Mouse (Mus musculus): Measurements from ENCODE around the gene Pde4b. TPM values are rescaled to one million over a fixed set of nuclear protein-coding genes. Genes with fewer than 3 reads are reported as not detected.

Pde4b gene
- polyA plus RNA-seq, 1 experiment from 2014 or later = 44.5 TPM

- Histone ChIP-seq H3K4me3 (ENCODE audit: low read depth, low read length) (no peak overlapping the region), H3K9ac (replicated peaks; ENCODE audit: low read depth) (no peak overlapping the region), H3K4me2 (replicated peaks; ENCODE audit: low read depth, low read length) (no peak overlapping the region), H3K27ac (ENCODE audit: low read length) (no peak overlapping the region), H3K27me3 (replicated peaks; ENCODE audit: insufficient read depth, low read length) (no peaks in the 10 kb centered on the region), H3K9me3 (ENCODE audit: low read length) (no peaks in the 10 kb centered on the region), H3K4me1 (ENCODE audit: insufficient read depth, low read depth, low read length) (no peaks in the 10 kb centered on the region), H3K36me3 (ENCODE audit: insufficient read depth, low read length) (no peaks in the 10 kb centered on the region)
- TF ChIP-seq EP300 (IDR thresholded peaks at IDR 0.05) (no peak), CTCF (IDR thresholded peaks at IDR 0.05) (no peak)
- DNase-seq (ENCODE audit: low spot score) (no peak), ATAC-seq (no peak)
- WGBS = 71% methylated on average over 2 of the region's 2 CpGs
These were observed 228.7 kb downstream of the Pde4b start for GRCm38 (mm10) chr4:102316011-102316410.

DNA sequence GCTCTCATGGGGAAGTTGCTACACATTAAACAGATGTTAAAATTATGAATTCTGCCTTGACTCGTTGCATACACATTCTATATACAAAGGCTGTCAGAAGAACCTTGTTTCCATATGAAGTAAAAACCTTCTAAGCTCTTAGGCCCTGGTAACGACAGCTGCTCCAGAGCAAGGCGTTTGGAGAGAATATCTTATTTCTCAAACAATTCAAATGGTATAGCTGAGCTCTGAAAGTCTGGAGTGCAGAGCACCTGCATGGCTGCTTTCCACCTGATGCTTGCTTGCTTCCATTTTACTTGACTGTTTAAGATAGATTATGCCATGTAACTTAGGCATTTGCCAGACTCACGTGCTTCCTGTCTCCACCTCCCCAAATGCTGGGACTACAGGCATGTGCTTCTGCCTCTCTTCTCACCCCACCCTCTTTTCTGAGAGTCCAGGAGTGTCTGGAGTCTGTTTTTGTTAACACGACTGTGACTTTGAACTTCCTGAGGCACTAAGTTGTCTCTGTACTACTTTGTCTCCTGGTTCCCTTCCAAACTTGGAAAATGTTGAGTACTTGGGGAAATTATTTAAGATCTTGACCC lies 229.4 kb downstream of the Pde4b start:
- H3K27ac ChIP-seq (ENCODE audit: low read length) = no peak overlapping the region
- no peak overlapping the region for H3K4me3 ChIP-seq (ENCODE audit: low read depth, low read length)
- DNase-seq (ENCODE audit: low spot score) (no peak), ATAC-seq (no peak)
- 47% methylated on average over 5 of the region's 5 CpGs for WGBS
- H3K9ac ChIP-seq (replicated peaks; ENCODE audit: low read depth) = no peak overlapping the region
- no peaks in the 10 kb centered on the region for H3K36me3 ChIP-seq (ENCODE audit: insufficient read depth, low read length)
- no peaks in the 10 kb centered on the region for H3K4me1 ChIP-seq (ENCODE audit: insufficient read depth, low read depth, low read length)
- no peak for TF ChIP-seq CTCF (IDR thresholded peaks at IDR 0.05)
- no peak for TF ChIP-seq EP300 (IDR thresholded peaks at IDR 0.05)
- no peaks in the 10 kb centered on the region for H3K27me3 ChIP-seq (replicated peaks; ENCODE audit: insufficient read depth, low read length)
- H3K4me2 ChIP-seq (replicated peaks; ENCODE audit: low read depth, low read length) = no peak overlapping the region
- H3K9me3 ChIP-seq (ENCODE audit: low read length) = no peaks in the 10 kb centered on the region

- no peak for TF ChIP-seq CTCF (IDR thresholded peaks at IDR 0.05)
- no peak for TF ChIP-seq EP300 (IDR thresholded peaks at IDR 0.05)
These were observed 231.3 kb downstream of the Pde4b start for GRCm38 (mm10) chr4:102318596-102318995.

GRCm38 (mm10) chr4:102321340-102321739 lies 234.0 kb downstream of the Pde4b start:
- no peak overlapping the region for H3K9ac ChIP-seq (replicated peaks; ENCODE audit: low read depth)
- TF ChIP-seq CTCF (IDR thresholded peaks at IDR 0.05) (peak; percentile 19; the same call in 1 of the 2 replicates), EP300 (IDR thresholded peaks at IDR 0.05) (no peak)
- H3K9me3 ChIP-seq (ENCODE audit: low read length) = no peaks in the 10 kb centered on the region
- no peaks in the 10 kb centered on the region for H3K27me3 ChIP-seq (replicated peaks; ENCODE audit: insufficient read depth, low read length)
- H3K36me3 ChIP-seq (ENCODE audit: insufficient read depth, low read length) = no peaks in the 10 kb centered on the region
- no peak overlapping the region for H3K27ac ChIP-seq (ENCODE audit: low read length)
- WGBS = 60% methylated on average over 3 of the region's 3 CpGs
- no peak overlapping the region for H3K4me2 ChIP-seq (replicated peaks; ENCODE audit: low read depth, low read length)
- H3K4me3 ChIP-seq (ENCODE audit: low read depth, low read length) = no peak overlapping the region
- no peak for ATAC-seq
- no peaks in the 10 kb centered on the region for H3K4me1 ChIP-seq (ENCODE audit: insufficient read depth, low read depth, low read length)
- no peak for DNase-seq (ENCODE audit: low spot score)

More at GRCm38 (mm10) chr4:102318596-102318995, 231.3 kb downstream of the Pde4b start:
- H3K27me3 ChIP-seq (replicated peaks; ENCODE audit: insufficient read depth, low read length) = no peaks in the 10 kb centered on the region
- WGBS = 82% methylated on average over 6 of the region's 6 CpGs
- H3K27ac ChIP-seq (ENCODE audit: low read length) = no peak overlapping the region
- H3K4me2 ChIP-seq (replicated peaks; ENCODE audit: low read depth, low read length) = no peak overlapping the region
- H3K9ac ChIP-seq (replicated peaks; ENCODE audit: low read depth) = no peak overlapping the region
- H3K4me3 ChIP-seq (ENCODE audit: low read depth, low read length) = no peak overlapping the region
- no peaks in the 10 kb centered on the region for H3K36me3 ChIP-seq (ENCODE audit: insufficient read depth, low read length)
- H3K9me3 ChIP-seq (ENCODE audit: low read length) = no peaks in the 10 kb centered on the region
- ATAC-seq (no peak), DNase-seq (ENCODE audit: low spot score) (no peak)
- no peaks in the 10 kb centered on the region for H3K4me1 ChIP-seq (ENCODE audit: insufficient read depth, low read depth, low read length)

GRCm38 (mm10) chr4:102332386-102332785 lies 245.0 kb downstream of the Pde4b start:
- TF ChIP-seq EP300 (IDR thresholded peaks at IDR 0.05) (no peak), CTCF (IDR thresholded peaks at IDR 0.05) (no peak)
- no peak overlapping the region for H3K9ac ChIP-seq (replicated peaks; ENCODE audit: low read depth)
- H3K4me1 ChIP-seq (ENCODE audit: insufficient read depth, low read depth, low read length) = no peaks in the 10 kb centered on the region
- no peaks in the 10 kb centered on the region for H3K9me3 ChIP-seq (ENCODE audit: low read length)
- 87% methylated on average over 2 of the region's 2 CpGs for WGBS
- no peak overlapping the region for H3K4me2 ChIP-seq (replicated peaks; ENCODE audit: low read depth, low read length)
- H3K4me3 ChIP-seq (ENCODE audit: low read depth, low read length) = no peak overlapping the region
- DNase-seq (ENCODE audit: low spot score) (no peak), ATAC-seq (no peak)
- no peaks in the 10 kb centered on the region for H3K27me3 ChIP-seq (replicated peaks; ENCODE audit: insufficient read depth, low read length)
- H3K27ac ChIP-seq (ENCODE audit: low read length) = no peak overlapping the region
- H3K36me3 ChIP-seq (ENCODE audit: insufficient read depth, low read length) = no peaks in the 10 kb centered on the region

GRCm38 (mm10) chr4:102332885-102333284 lies 245.5 kb downstream of the Pde4b start:
- WGBS = 74% methylated on average over 4 of the region's 4 CpGs
- DNase-seq (ENCODE audit: low spot score) (no peak), ATAC-seq (no peak)
- Histone ChIP-seq H3K36me3 (ENCODE audit: insufficient read depth, low read length) (no peaks in the 10 kb centered on the region), H3K4me3 (ENCODE audit: low read depth, low read length) (no peak overlapping the region), H3K9ac (replicated peaks; ENCODE audit: low read depth) (no peak overlapping the region), H3K4me1 (ENCODE audit: insufficient read depth, low read depth, low read length) (no peaks in the 10 kb centered on the region), H3K27ac (ENCODE audit: low read length) (no peak overlapping the region), H3K9me3 (ENCODE audit: low read length) (no peaks in the 10 kb centered on the region), H3K4me2 (replicated peaks; ENCODE audit: low read depth, low read length) (no peak overlapping the region), H3K27me3 (replicated peaks; ENCODE audit: insufficient read depth, low read length) (no peaks in the 10 kb centered on the region)
- TF ChIP-seq CTCF (IDR thresholded peaks at IDR 0.05) (no peak), EP300 (IDR thresholded peaks at IDR 0.05) (no peak)

Measured in lung, postnatal 0 days (tissue).